8 mouse cellular contexts compared by ENCODE assay signal in the genomic region with DNA sequence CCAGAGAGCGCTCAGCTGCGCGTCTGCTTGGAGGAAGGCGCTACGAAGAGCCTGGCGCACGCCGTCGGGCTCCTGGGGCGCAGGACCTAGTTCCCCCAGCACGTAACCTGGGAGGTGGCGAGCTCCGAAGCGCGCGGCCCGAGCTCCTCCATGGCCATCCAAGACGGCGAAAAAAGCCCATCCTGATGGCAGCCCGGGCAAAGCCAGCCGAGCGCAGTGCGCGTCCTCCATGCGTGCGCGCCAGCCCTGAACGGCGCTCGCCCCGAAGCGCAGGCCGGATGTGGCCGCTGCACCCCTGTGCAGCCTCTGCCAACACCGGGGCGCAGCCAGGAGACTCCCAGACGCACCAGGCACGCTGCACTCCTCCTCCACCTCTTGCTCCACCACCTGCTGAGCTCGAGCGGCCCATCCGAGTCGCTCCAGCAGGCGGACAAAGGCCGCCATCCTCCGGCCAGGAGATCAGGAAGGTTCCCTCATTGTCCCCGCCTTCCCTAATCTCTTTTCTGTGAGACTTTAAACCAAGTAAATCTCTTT. TPM values are rescaled to one million over a fixed set of nuclear protein-coding genes. Genes with fewer than 3 reads are reported as not detected.
DNase-seq lines count a peak whose midpoint lies in the region; ATAC-seq and TF ChIP-seq lines count a peak whose summit lies in the region.

A gene (minus strand): TSS at position 484 of the 534 bp plus-strand sequence.

- 0 out of 2 replicates have a peak within 1 kb of the TSS, but pooled peaks have one; percentile 6 for H3K4me2 ChIP-seq in lung, postnatal 0 days (replicated peaks; ENCODE audit: low read depth, low read length)
- H3K4me2 ChIP-seq in forebrain, embryonic 14.5 days (ENCODE audit: low read length) = peak within 1 kb of the TSS; percentile 35
- H3K4me2 ChIP-seq in liver, embryonic 14.5 days (ENCODE audit: low read depth) = peak within 1 kb of the TSS; percentile 6; the same call in 1 of the 2 replicates
- H3K4me2 ChIP-seq in stomach, embryonic 16.5 days (ENCODE audit: low read depth, low read length) = peak within 1 kb of the TSS; percentile 38

- TF ChIP-seq POLR2A in lung, adult 2 months (IDR thresholded peaks at IDR 0.05; ENCODE audit: borderline replicate concordance, extremely low read depth, low read depth, low read length) = no peak

- H3K36me3 ChIP-seq in lung, postnatal 0 days (ENCODE audit: insufficient read depth, low read length) = no peaks in the 10 kb centered on the region
- no peaks in the 10 kb centered on the region for H3K36me3 ChIP-seq in forebrain, embryonic 14.5 days (ENCODE audit: control insufficient read depth, insufficient read depth, low read length)
- H3K36me3 ChIP-seq in liver, embryonic 14.5 days (replicated peaks; ENCODE audit: control insufficient read depth, insufficient read depth, low read depth) = no peaks in the 10 kb centered on the region
- no peaks in the 10 kb centered on the region for H3K36me3 ChIP-seq in stomach, embryonic 16.5 days (ENCODE audit: control insufficient read depth, insufficient read depth, low read length)

- intact Hi-C loops in gastrocnemius, postnatal 14 days (cut with DNase I; ENCODE audit: low total_unique reads) = loop anchor here (2.0 kb wide), 1 partner anchor 39 kb away; no protein-coding TSS in a partner anchor

- WGBS in lung, postnatal 0 days = under 1% methylated on average over 41 of the region's 46 CpGs
- 2% methylated on average over 46 of the region's 46 CpGs for whole genome bisulfite sequencing in lung, adult 2 months
- WGBS in forebrain, embryonic 14.5 days = under 1% methylated on average over 46 of the region's 46 CpGs
- WGBS in liver, embryonic 14.5 days (ENCODE audit: insufficient replicate concordance) = 1% methylated on average over 46 of the region's 46 CpGs
- WGBS in stomach, embryonic 16.5 days = 1% methylated on average over 46 of the region's 46 CpGs

- no peak within 1 kb of the TSS for H3K27ac ChIP-seq in lung, postnatal 0 days (ENCODE audit: low read length)
- no peak within 1 kb of the TSS for H3K27ac ChIP-seq in forebrain, embryonic 14.5 days (ENCODE audit: low read depth, low read length)
- no peak within 1 kb of the TSS for H3K27ac ChIP-seq in liver, embryonic 14.5 days
- no peak within 1 kb of the TSS for H3K27ac ChIP-seq in stomach, embryonic 16.5 days (ENCODE audit: low read length)

- H3K9me3 ChIP-seq in lung, postnatal 0 days (ENCODE audit: low read length) = no peaks in the 10 kb centered on the region
- H3K9me3 ChIP-seq in forebrain, embryonic 14.5 days (replicated peaks; ENCODE audit: control insufficient read depth, low read length) = no peaks in the 10 kb centered on the region
- H3K9me3 ChIP-seq in liver, embryonic 14.5 days (ENCODE audit: control insufficient read depth, low read length) = no peaks in the 10 kb centered on the region
- no peaks in the 10 kb centered on the region for H3K9me3 ChIP-seq in stomach, embryonic 16.5 days (replicated peaks; ENCODE audit: control insufficient read depth, low read length)

- no peak for DNase-seq in lung, postnatal 0 days (ENCODE audit: low spot score)
- no peak for DNase-seq in lung, adult 2 months
- DNase-seq in forebrain, embryonic 14.5 days (ENCODE audit: low spot score) = no peak
- no peak for DNase-seq in liver, embryonic 14.5 days (ENCODE audit: low read depth in 3 of 3, low spot score in 3 of 3)
- DNase-seq in urinary bladder, adult 18-20 months (ENCODE audit: low spot score in 2 of 2) = no peak
- DNase-seq in adrenal gland, postnatal 4 days (ENCODE audit: low spot score in 2 of 2) = no peak
- DNase-seq in gastrocnemius, postnatal 14 days = no peak

- TF ChIP-seq CTCF in lung, postnatal 0 days (IDR thresholded peaks at IDR 0.05) = 0 out of 2 replicates have a peak, but pooled peaks have one; percentile 4
- no peak for TF ChIP-seq CTCF in lung, adult 2 months (IDR thresholded peaks at IDR 0.05; ENCODE audit: insufficient read depth, low read length)
- TF ChIP-seq CTCF in liver, embryonic 14.5 days (IDR thresholded peaks at IDR 0.05; ENCODE audit: low read depth) = peak; percentile 20; the same call in 1 of the 2 replicates

- ATAC-seq in lung, postnatal 0 days = no peak
- no peak for ATAC-seq in forebrain, embryonic 14.5 days
- ATAC-seq in liver, embryonic 14.5 days (ENCODE audit: insufficient read depth) = no peak
- ATAC-seq in stomach, embryonic 16.5 days (ENCODE audit: insufficient read depth, low FRiP score) = no peak

- peaks cover 50% of the 10 kb centered on the region for H3K27me3 ChIP-seq in lung, postnatal 0 days (replicated peaks; ENCODE audit: insufficient read depth, low read length)
- peaks cover 37% of the 10 kb centered on the region for H3K27me3 ChIP-seq in forebrain, embryonic 14.5 days (replicated peaks; ENCODE audit: control insufficient read depth, insufficient read depth, low read length)
- peaks cover 58% of the 10 kb centered on the region for H3K27me3 ChIP-seq in liver, embryonic 14.5 days (ENCODE audit: control insufficient read depth, insufficient read depth, low read length)
- H3K27me3 ChIP-seq in stomach, embryonic 16.5 days (ENCODE audit: control insufficient read depth, insufficient read depth, low read length) = peaks cover 39% of the 10 kb centered on the region

- no peak within 1 kb of the TSS for H3K9ac ChIP-seq in lung, postnatal 0 days (replicated peaks; ENCODE audit: low read depth)
- peak within 1 kb of the TSS; percentile 47 for H3K9ac ChIP-seq in forebrain, embryonic 14.5 days (ENCODE audit: low read length)
- no peak within 1 kb of the TSS for H3K9ac ChIP-seq in liver, embryonic 14.5 days (replicated peaks)
- peak within 1 kb of the TSS; percentile 9; the same call in 1 of the 2 replicates for H3K9ac ChIP-seq in stomach, embryonic 16.5 days (ENCODE audit: low read length)

- no peak for TF ChIP-seq EP300 in lung, postnatal 0 days (IDR thresholded peaks at IDR 0.05)
- TF ChIP-seq EP300 in liver, embryonic 14.5 days (IDR thresholded peaks at IDR 0.05; ENCODE audit: low read depth) = no peak

- no peaks in the 10 kb centered on the region; the same call in 1 of the 2 replicates for H3K4me1 ChIP-seq in lung, postnatal 0 days (ENCODE audit: insufficient read depth, low read depth, low read length)
- no peaks in the 10 kb centered on the region for H3K4me1 ChIP-seq in lung, adult 2 months (ENCODE audit: control insufficient read depth, insufficient read depth, low read length)
- peaks cover 10% of the 10 kb centered on the region for H3K4me1 ChIP-seq in forebrain, embryonic 14.5 days (ENCODE audit: control insufficient read depth, insufficient read depth, low read length)
- peaks cover 5 to 9% of the 10 kb centered on the region in 2 experiments for H3K4me1 ChIP-seq in liver, embryonic 14.5 days (replicated peaks; ENCODE audit: control insufficient read depth in 2 of 2, insufficient read depth in 2 of 2, low read length in 1 of 2)
- peaks cover 6% of the 10 kb centered on the region for H3K4me1 ChIP-seq in stomach, embryonic 16.5 days (ENCODE audit: control insufficient read depth, insufficient read depth, low read length)

- H3K4me3 ChIP-seq in lung, postnatal 0 days (ENCODE audit: low read depth, low read length) = no peak within 1 kb of the TSS
- H3K4me3 ChIP-seq in lung, adult 2 months (replicated peaks; ENCODE audit: extremely low read depth, low read depth, low read length) = no peak within 1 kb of the TSS
- H3K4me3 ChIP-seq in forebrain, embryonic 14.5 days (ENCODE audit: low read depth, low read length) = peak within 1 kb of the TSS; percentile 19
- peak within 1 kb of the TSS in 1 of 2 experiments; percentile 3; a peak in 2 of 4 replicates for H3K4me3 ChIP-seq in liver, embryonic 14.5 days (ENCODE audit: insufficient read depth in 1 of 2, low read depth in 2 of 2, low read length in 2 of 2)
- peak within 1 kb of the TSS; percentile 30 for H3K4me3 ChIP-seq in stomach, embryonic 16.5 days (replicated peaks; ENCODE audit: low read length)

RNA-seq across cellular contexts. Expression of the gene that starts here (rescaled TPM):
- polyA plus RNA-seq in lung, postnatal 0 days (2015; fragmentation: Nextera tagmentation; extraction: Ambion mirVana) = not detected in 2 replicates
- polyA plus RNA-seq in lung, adult 2 months (2012; rRNA removed) = 0.23 and 0.36 TPM in 2 replicates
- polyA plus RNA-seq in forebrain, embryonic 14.5 days (2014; fragmentation: Nextera tagmentation; extraction: Ambion mirVana) = 0.30 and 0.67 TPM in 2 replicates
- polyA plus RNA-seq in liver, embryonic 14.5 days (2012; rRNA removed) = 0.04 TPM in 1 of 2 replicates, not detected in the other
- polyA plus RNA-seq in liver, embryonic 14.5 days (2014; fragmentation: Nextera tagmentation; extraction: Ambion mirVana) = not detected in 2 replicates
- polyA plus RNA-seq in stomach, embryonic 16.5 days (2015; fragmentation: Nextera tagmentation; extraction: Ambion mirVana) = 0.17 TPM in 1 of 2 replicates, not detected in the other
- under 1 TPM in 1 of 2 experiments, not detected in 1; 0.39 TPM for total RNA-seq in adrenal gland, postnatal 4 days (2021)
- total RNA-seq in gastrocnemius, postnatal 14 days (2021) = not detected

Comparison
In these comparisons a context has a peak if more than half of its experiments do, and no peak if none do; other contexts are left out.
1. H3K4me3 ChIP-seq: peak in forebrain, embryonic 14.5 days (single experiment) and stomach, embryonic 16.5 days (single experiment); none in lung, postnatal 0 days (single experiment) and lung, adult 2 months (single experiment).
2. H3K9ac ChIP-seq: peak in forebrain, embryonic 14.5 days (single experiment) and stomach, embryonic 16.5 days (single experiment); none in lung, postnatal 0 days (single experiment) and liver, embryonic 14.5 days (single experiment).
3. Peak in every context shown above with its lines, with median percentiles within 50 percentile points of each other: H3K4me2 ChIP-seq.